Mouse (Mus musculus) gastrocnemius, postnatal 36 days (tissue): Measurements from ENCODE around the gene Esam. TPM values are rescaled to one million over a fixed set of nuclear protein-coding genes. Genes with fewer than 3 reads are reported as not detected.

Experiments used
- total RNA-seq, 2 experiments: library from RNA; stranded (reverse); gene quantifications; 2 replicates each; pipeline ENCODE4 v1.2.3; 2021

Gene Esam
- total RNA-seq, 2 experiments from 2014 or later, result 20.8 to 23.3 TPM

Other genes starting within 250 kb of the Esam start
- 1 to 10 TPM; 1.1 to 1.5 TPM for gene Ccdc15, start 179.6 kb upstream of the Esam start, total RNA-seq
- gene Hepacam, start 160.7 kb upstream of the Esam start, total RNA-seq, result under 1 TPM; 0.08 to 0.52 TPM
- 1 to 10 TPM; 8.2 to 8.6 TPM for gene Robo4, start 126.2 kb upstream of the Esam start, total RNA-seq
- gene Robo3, start 94.8 kb upstream of the Esam start, total RNA-seq, result not detected
- gene Msantd2, start 38.8 kb upstream of the Esam start, total RNA-seq, result 1 to 10 TPM; 3.0 to 3.3 TPM
- 1 to 10 TPM; 1.8 to 3.6 TPM for gene Vsig2, start 11.2 kb downstream of the Esam start, total RNA-seq
- gene Nrgn, start 24.8 kb downstream of the Esam start, total RNA-seq, result under 1 TPM; 0.35 to 0.66 TPM
- 1 to 10 TPM; 3.5 TPM for gene Siae, start 27.6 kb downstream of the Esam start, total RNA-seq
- 1 to 10 TPM; 2.6 to 3.2 TPM for gene Spa17, start 85.6 kb downstream of the Esam start, total RNA-seq
- gene Tbrg1, start 129.2 kb downstream of the Esam start, total RNA-seq, result 10 to 100 TPM; 27.7 to 32.7 TPM
- not detected for gene Panx3, start 141.2 kb downstream of the Esam start, total RNA-seq
- not detected for gene Olfr160, start 188.2 kb downstream of the Esam start, total RNA-seq
- not detected for gene Olfr874, start 217.0 kb downstream of the Esam start, total RNA-seq
- gene Olfr875, start 243.8 kb downstream of the Esam start, total RNA-seq, result not detected